Mouse (Mus musculus): ENCODE measurements around the gene Apopt1.

Apopt1 gene

GRCm38 (mm10) chr12:111743981-111744423 is 30.9 kb downstream of the Apopt1 start:
- no peak for DNase-seq (ENCODE audit: low spot score in 2 of 2)

DNA sequence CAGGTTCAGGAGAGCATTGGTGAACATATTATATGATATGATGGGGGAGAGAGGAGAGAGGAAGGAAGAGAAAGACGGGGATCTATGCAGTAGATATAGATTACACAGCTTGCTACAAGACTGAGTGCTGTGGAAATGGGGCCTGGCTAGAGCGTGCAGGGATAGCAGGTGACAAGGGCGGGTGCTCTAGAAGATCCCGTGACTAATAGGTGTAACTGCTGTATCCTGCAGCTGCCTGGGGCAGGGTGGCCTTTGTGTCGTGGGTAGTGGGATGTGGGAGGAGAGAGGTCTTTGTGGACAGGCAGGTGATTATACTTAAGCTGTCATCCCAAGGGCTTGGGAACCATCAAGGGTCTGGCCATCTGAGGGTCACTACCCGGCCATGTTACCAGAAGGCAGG is 32.2 kb downstream of the Apopt1 start:
- DNase-seq (ENCODE audit: low spot score in 2 of 2): no peak

DNA sequence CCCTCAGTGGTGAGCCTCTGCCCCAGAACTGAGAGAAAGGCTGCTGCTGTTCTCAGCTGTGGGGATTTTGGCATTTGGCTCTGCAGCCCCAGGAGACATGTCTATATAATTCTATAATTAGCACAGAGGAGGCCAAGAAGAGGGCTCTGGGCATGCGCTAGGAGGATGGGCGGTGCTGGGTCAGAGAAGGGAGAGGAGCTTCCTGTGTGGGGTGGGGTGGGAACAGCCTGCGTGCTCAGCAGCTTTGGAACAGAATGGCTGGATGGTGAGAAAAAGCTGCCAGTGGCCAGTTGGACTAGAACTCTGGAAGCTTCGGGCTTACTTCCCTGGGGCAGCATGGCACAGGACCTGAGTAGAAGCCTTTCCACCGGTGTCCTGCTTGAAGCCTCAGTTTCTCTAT is 33.0 kb downstream of the Apopt1 start:
- peak in 1 of 2 experiments; percentile 61 for DNase-seq (ENCODE audit: low spot score in 2 of 2)

GRCm38 (mm10) chr12:111747421-111747820 is 34.4 kb downstream of the Apopt1 start:
- no peak for DNase-seq (ENCODE audit: low spot score in 2 of 2)

DNA sequence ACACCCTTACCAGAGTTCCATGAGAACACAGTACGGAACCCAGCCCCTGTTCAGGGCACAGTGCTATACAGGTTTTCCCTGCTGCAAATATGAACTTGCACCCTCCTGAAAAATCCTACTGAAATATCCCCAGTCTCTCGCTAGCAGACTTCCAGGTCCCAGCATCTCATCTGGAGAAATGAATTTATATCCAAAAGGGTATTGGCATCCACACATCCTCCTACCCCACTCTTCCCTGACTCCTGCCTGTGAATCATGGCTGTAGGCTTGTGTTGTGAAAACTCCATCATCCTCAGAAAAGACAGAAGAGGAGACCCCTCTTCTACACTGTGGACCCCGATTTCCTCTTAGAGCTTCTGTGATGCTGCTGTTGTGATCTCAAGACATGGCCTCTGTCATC is 37.7 kb downstream of the Apopt1 start:
- DNase-seq (ENCODE audit: low spot score in 2 of 2): no peak

DNA sequence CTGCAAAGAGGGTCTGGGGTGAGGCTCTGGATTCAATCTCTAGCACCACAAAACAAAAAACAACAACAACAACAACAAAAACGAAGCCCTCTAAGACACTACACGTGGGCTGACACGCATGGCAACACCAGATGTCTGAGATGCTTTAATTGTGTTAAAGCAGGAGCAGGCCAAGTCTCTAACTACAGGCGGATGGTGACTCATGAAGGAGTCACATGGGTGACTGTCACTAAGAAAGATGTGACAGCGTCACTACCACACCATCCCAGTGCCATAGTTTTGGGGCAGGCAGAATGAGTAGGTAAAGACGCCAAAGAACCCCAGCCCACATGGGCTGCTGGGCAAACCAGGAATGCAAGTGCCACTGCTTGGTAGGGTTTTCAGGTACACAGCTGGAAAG is 39.4 kb downstream of the Apopt1 start:
- no peak for DNase-seq (ENCODE audit: low spot score in 2 of 2)

- DNase-seq (ENCODE audit: low spot score in 2 of 2): no peak
Observed at GRCm38 (mm10) chr12:111753347-111753746, 40.3 kb downstream of the Apopt1 start.

GRCm38 (mm10) chr12:111754710-111755109 is 41.6 kb downstream of the Apopt1 start:
- DNase-seq (ENCODE audit: low spot score in 2 of 2): no peak

DNA sequence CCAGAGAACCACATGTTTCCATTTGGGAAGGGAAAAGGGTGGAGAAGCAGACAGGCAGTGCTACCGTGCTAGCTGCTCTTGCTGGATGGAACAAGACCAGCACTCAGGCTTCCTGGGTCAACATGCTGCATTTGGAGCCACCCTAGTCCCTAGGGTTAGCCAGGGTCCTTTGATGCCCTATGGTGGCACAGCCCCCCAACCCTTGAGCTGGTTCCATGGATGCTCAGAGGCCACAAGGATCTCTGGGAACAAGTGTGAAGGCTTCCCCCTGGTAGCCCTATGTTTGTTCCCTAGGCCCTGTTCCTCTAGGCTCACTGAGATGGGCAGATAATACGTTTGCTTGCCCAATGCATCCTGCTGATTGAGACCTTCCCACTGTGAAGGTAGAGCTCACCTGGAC is 42.2 kb downstream of the Apopt1 start:
- DNase-seq (ENCODE audit: low spot score in 2 of 2): no peak

GRCm38 (mm10) chr12:111756082-111756697 is 43.1 kb downstream of the Apopt1 start:
- no peak for DNase-seq (ENCODE audit: low spot score in 2 of 2)

DNA sequence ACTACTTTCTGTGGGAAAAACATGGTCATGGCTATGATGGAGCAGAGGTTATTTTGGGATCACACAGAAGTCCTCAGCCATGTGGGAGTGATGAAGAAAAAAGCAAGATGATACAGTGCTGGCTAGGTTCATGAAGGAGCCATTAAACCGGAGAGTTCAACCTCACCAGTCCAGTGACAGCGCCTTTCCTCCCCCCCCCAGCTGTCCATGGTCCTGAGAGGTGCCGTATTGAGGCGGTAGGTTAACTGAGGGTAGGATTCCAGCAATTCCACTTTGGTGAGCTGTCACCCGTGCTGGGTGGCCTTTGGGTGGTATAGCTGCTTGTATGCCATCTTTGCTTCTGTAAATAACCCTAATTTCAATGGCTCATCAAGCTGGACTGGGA is 43.6 kb downstream of the Apopt1 start:
- DNase-seq (ENCODE audit: low spot score in 2 of 2): no peak

- DNase-seq (ENCODE audit: low spot score in 2 of 2): no peak
Observed at GRCm38 (mm10) chr12:111757561-111758325, 44.7 kb downstream of the Apopt1 start.

GRCm38 (mm10) chr12:111758381-111759175 is 45.5 kb downstream of the Apopt1 start, which contains the start of gene Klc1:
Gene Klc1, plus strand, starts transcription at chr12:111758849.
- DNase-seq (ENCODE audit: low spot score in 2 of 2): peak; percentile 85 to 90

GRCm38 (mm10) chr12:111759176-111760061 is 46.4 kb downstream of the Apopt1 start:
- DNase-seq (ENCODE audit: low spot score in 2 of 2): peak; percentile 61 to 71

DNA sequence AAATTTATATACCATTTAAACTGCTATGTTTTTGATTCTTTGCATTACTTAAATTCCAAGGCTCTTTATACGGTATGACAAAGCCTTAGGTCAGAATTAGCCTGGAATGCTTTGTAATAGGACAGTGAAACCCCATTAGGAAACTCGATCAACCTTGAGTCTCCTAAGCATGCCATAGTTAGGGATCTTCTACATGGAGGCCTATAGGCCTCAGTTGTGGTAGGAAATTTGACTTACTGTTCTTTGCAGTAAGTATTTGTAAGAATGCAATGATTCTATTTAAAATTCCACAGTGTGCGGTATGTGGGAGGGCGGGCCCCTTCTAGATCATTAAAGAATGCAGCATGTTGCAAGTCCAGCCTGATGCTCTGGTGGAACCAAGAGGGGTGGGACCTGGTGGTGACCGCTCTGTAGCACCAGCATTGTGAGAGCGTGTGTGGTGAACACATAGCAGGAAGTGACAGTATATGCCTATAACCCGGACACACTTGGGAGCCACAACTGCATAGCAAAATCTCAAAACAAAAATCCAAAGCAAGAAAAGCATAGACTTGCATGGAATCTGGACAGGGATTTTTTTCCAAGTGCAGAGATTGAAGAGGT is 47.3 kb downstream of the Apopt1 start:
- no peak for DNase-seq (ENCODE audit: low spot score in 2 of 2)

GRCm38 (mm10) chr12:111762620-111763280 is 49.7 kb downstream of the Apopt1 start:
- no peak for DNase-seq (ENCODE audit: low spot score in 2 of 2)

- DNase-seq (ENCODE audit: low spot score in 2 of 2): no peak
Observed at GRCm38 (mm10) chr12:111766313-111767236, 53.5 kb downstream of the Apopt1 start.

GRCm38 (mm10) chr12:111768322-111768928 is 55.4 kb downstream of the Apopt1 start:
- DNase-seq (ENCODE audit: low spot score in 2 of 2): no peak

DNA sequence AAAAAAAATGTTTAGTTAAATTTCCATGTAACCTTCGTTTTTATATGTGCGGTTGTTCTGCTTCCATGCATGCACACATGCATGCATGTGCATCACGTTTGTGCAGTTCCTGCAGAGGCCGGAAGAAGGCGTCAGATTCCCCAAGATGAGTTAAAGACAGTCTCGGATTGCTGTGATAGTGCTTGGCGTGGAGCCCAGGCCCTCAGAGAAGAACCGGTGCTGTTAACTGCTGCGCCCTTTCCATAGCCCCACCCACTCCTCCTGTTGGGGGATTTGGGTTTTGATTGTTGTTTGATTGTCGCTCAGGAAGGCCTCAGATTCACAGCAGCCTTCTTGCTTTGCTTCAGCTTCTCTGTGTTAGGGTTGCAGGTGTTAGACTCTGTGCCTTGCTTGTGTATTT is 56.2 kb downstream of the Apopt1 start:
- peak; percentile 62 to 69 for DNase-seq (ENCODE audit: low spot score in 2 of 2)
